Mouse (Mus musculus) cerebellum, adult 2 months (tissue): Measurements from ENCODE around the gene Gm21188.
"Not testable (repeated sequence)": the region's sequence is repeated elsewhere in the genome, so short reads cannot be mapped to it uniquely, and the experiment has no call there.

ENCODE experiments used
- CTCF ChIP-seq: fragments of 200-500 bp; IDR thresholded peaks from 2 replicates; pipeline ENCODE4 v1.5.1; 2011; ENCODE audit warnings: low read depth, mild to moderate bottlenecking, control low read depth, low read length, moderate library complexity, borderline replicate concordance; ENCODE audit not compliant: insufficient read depth
- POLR2A ChIP-seq: fragments of 200-500 bp; IDR thresholded peaks from 2 replicates; pipeline ENCODE4 v1.6.1; 2011; ENCODE audit warnings: low read length, control low read depth, borderline replicate concordance; ENCODE audit not compliant: insufficient read depth

- TF ChIP-seq CTCF, POLR2A: not testable (repeated sequence)
These were observed 3.8 kb downstream of the Gm21188 start for GRCm38 (mm10) chr13:120048186-120048585.
